Mouse (Mus musculus): ENCODE measurements around the gene Gm28048. TPM values are rescaled to one million over a fixed set of nuclear protein-coding genes. Genes with fewer than 3 reads are reported as not detected.

Gm28048 gene
- polyA plus RNA-seq (2012; fragmentation: generic; extraction: Trizol) = 1 to 10 TPM in 1 of 2 experiments, under 1 TPM in 1; 0.46 to 1.4 TPM

DNA sequence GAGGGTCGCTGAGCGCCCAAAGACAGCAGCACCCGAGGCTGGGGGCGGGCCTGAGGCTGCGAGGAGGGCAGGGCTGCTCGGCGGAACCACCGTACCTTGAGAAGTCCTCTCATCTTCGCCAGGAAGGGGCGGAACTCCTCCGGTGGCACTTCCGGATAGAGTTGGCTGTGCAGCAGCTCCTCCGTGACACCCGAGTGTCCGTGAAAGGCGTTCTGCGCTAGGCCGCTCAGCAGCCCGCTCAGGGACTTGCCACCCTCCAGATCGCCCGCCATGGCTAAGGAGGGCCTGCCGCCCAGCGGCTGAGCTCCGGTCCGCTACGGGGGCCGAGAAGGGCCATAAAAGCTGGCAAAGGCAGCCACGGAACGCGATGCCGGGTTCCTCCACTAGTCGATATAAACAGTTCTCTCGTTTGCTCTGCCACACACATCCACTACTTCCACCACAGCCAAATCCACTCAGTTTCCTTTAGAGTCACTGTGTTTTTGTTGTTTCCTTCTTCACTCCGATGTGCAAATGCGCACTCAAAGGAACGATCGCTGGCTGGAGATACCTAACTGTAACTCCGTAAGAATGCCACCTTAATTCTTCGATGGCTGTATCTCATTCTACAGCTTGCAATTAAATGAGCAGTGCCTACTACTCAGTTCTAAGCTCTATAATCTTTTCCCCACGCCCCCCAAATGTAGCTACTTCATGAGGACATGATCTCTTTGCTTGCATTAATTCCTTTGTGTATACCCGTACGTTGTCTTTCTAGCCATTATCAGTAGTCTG is at the start of gene Gm28048, which contains the start of gene Commd1:
Gene Gm28048, minus strand, starts transcription at position 107 of the 774 bp plus-strand sequence.
Gene Commd1, minus strand, starts transcription at position 399 of the 774 bp plus-strand sequence.

GRCm38 (mm10) chr11:23007481-23008180 is 25.7 kb upstream of the Gm28048 start, which contains the start of gene Fam161a:
Gene Fam161a, plus strand, starts transcription at chr11:23007531.

DNA sequence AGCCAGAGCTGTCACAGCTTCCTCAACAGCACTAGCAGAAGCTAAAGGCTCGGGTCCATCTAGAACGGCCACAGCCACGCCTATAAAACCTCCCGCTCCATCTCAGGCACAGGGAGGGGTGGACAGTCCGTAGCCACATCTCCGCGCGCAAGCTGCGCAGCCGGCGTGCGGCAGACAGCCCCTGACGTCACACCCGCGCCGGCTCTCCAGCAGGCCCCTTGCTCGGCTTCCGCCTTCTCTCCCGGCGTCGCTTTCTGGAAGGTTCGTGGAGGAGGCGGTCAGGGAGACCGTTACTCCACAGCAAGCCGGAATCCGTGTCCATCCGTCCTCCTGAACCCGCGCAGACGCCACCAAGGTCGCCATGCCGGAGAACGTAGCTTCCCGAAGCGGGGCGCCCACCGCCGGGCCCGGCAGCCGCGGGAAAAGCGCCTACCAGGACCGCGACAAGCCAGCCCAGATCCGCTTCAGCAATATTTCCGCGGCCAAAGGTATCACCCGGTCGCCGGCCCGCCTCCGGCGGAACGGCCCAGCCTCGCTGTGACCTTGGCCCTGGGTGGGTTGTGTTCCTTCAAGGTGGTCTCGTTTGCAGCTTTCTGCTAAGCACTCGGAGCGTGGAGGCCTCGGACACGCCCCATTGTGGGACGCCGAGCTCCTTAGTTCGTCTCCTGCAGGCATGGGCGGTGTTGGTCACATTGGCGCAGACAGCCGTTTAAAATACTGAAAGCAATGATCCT is 8.7 kb upstream of the Gm28048 start, which contains the start of gene Cct4:
Gene Cct4, plus strand, starts transcription at position 127 of the 734 bp plus-strand sequence.

GRCm38 (mm10) chr11:22971835-22972709 is 9.8 kb downstream of the Gm28048 start, which contains the start of gene Zrsr1:
Gene Zrsr1, plus strand, starts transcription at chr11:22972005.

DNA sequence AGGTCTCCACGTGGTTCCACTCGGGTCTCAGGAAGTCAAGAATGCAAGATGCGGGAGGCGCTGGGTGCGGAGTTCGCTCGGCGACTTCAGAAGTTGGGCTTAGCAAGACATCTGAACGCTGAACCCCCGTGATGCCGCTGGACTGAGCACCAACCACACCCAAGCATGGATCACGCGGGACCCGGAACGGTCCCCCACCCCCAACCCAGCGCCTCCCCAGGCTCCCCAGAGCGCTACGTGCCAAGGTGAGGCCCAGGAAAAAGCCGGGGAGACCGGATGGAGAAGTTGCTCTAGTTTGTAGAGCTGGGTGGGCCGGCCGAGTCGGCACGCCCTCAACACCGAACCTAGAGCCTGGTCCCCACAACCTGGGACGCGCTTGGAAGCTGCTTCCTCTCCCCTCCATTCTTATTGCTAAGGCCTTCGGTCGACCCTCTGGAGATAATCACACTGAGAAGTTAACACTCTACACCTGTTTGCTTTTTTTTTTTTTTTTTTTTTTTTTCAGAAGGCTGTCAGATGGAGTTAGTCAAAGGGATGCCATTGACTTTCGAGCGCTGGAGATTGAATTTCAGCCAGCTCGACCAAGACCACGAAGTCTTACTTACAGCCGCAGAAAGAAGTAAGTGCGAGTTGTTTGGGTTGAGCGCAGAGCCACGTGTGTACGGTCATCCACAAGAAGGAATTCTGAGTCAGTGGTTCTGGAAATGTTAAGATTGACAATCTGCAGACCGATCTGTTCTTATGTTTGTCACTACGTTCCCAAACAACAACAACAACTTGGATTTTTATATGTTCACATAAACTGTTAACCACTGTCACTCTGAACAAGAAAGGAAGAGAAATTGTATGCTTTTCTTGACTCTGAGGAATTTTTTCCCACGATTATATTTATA is 121.3 kb downstream of the Gm28048 start, which contains the start of gene B3gnt2:
Gene B3gnt2, minus strand, starts transcription at position 627 of the 893 bp plus-strand sequence.

Other genes starting within 250 kb of the Gm28048 start
- gene B3gnt2, start 121.1 kb downstream of the Gm28048 start, polyA plus RNA-seq (2012; fragmentation: generic; extraction: Trizol) = 1 to 10 TPM in 1 of 2 experiments, under 1 TPM in 1; 0.40 to 3.5 TPM
- gene Zrsr1, start 10.1 kb downstream of the Gm28048 start, polyA plus RNA-seq (2012; fragmentation: generic; extraction: Trizol) = 1 to 10 TPM in 1 of 2 experiments, under 1 TPM in 1; 0.36 to 5.2 TPM
- 100 to 1,000 TPM; 214 to 231 TPM for gene Commd1, start 292 bp upstream of the Gm28048 start, polyA plus RNA-seq (2012; fragmentation: generic; extraction: Trizol)
- gene Cct4, start 8.4 kb upstream of the Gm28048 start, polyA plus RNA-seq (2012; fragmentation: generic; extraction: Trizol) = 100 to 1,000 TPM in 1 of 2 experiments, 10 to 100 TPM in 1; 26.4 to 143 TPM
- 1 to 10 TPM in 1 of 2 experiments, under 1 TPM in 1; 0.18 to 4.7 TPM for gene Fam161a, start 25.4 kb upstream of the Gm28048 start, polyA plus RNA-seq (2012; fragmentation: generic; extraction: Trizol)